Mouse (Mus musculus) right cerebral cortex, postnatal 10 days (tissue): ENCODE measurements around the gene B230217C12Rik.
"Not testable (repeated sequence)": the region's sequence is repeated elsewhere in the genome, so short reads cannot be mapped to it uniquely, and the experiment has no call there.

Source experiments
- DNase-seq, 2 experiments: peaks; one replicate each; pipeline ENCODE4 v3.0.0; 2021; ENCODE audit warnings: low spot score in 2 of 2

Gene B230217C12Rik

GRCm38 (mm10) chr11:97825971-97826370, 14.6 kb upstream of the B230217C12Rik start:
- DNase-seq, result no peak

GRCm38 (mm10) chr11:97826414-97826813, 14.2 kb upstream of the B230217C12Rik start:
- DNase-seq, result no peak

GRCm38 (mm10) chr11:97827654-97828053, 12.9 kb upstream of the B230217C12Rik start:
- no peak for DNase-seq

GRCm38 (mm10) chr11:97829365-97829764, 11.2 kb upstream of the B230217C12Rik start:
- DNase-seq, result no peak

GRCm38 (mm10) chr11:97829913-97830476, 10.6 kb upstream of the B230217C12Rik start:
- no peak for DNase-seq

GRCm38 (mm10) chr11:97830501-97830900, 10.1 kb upstream of the B230217C12Rik start:
- DNase-seq, result no peak

GRCm38 (mm10) chr11:97832001-97832400, 8.6 kb upstream of the B230217C12Rik start:
- DNase-seq, result no peak

- DNase-seq, result no peak
Measured at GRCm38 (mm10) chr11:97833352-97833751, 7.2 kb upstream of the B230217C12Rik start.

GRCm38 (mm10) chr11:97836541-97836940, 4.0 kb upstream of the B230217C12Rik start:
- DNase-seq, result peak in 1 of 2 experiments; percentile 27

- DNase-seq, result not testable (repeated sequence)
Measured at GRCm38 (mm10) chr11:97837051-97837450, 3.5 kb upstream of the B230217C12Rik start.

- DNase-seq, result peak in 1 of 2 experiments; percentile 26
Measured at GRCm38 (mm10) chr11:97837641-97838149, 2.9 kb upstream of the B230217C12Rik start.

- peak in 1 of 2 experiments; percentile 37 for DNase-seq
Measured at GRCm38 (mm10) chr11:97838779-97839440, 1.7 kb upstream of the B230217C12Rik start.

- DNase-seq, result peak in 1 of 2 experiments; percentile 33
Measured at GRCm38 (mm10) chr11:97839441-97840134, 992 bp upstream of the B230217C12Rik start.

GRCm38 (mm10) chr11:97840135-97840490, 467 bp upstream of the B230217C12Rik start:
- peak in 1 of 2 experiments; percentile 35 for DNase-seq

GRCm38 (mm10) chr11:97840991-97841661, 546 bp downstream of the B230217C12Rik start:
- peak; percentile 94 to 97 for DNase-seq

- peak in 1 of 2 experiments; percentile 48 for DNase-seq
Measured at GRCm38 (mm10) chr11:97842001-97842400, 1.4 kb downstream of the B230217C12Rik start.

GRCm38 (mm10) chr11:97850367-97850766, 9.8 kb downstream of the B230217C12Rik start:
- DNase-seq, result no peak

GRCm38 (mm10) chr11:97851601-97852000, 11.0 kb downstream of the B230217C12Rik start:
- DNase-seq, result no peak

- DNase-seq, result no peak
Measured at GRCm38 (mm10) chr11:97855473-97855872, 14.9 kb downstream of the B230217C12Rik start.

GRCm38 (mm10) chr11:97862148-97862547, 21.6 kb downstream of the B230217C12Rik start:
- no peak for DNase-seq

GRCm38 (mm10) chr11:97865421-97865820, 24.8 kb downstream of the B230217C12Rik start:
- no peak for DNase-seq
